Mouse (Mus musculus): ENCODE data around the gene Zfp651. TPM values are rescaled to one million over a fixed set of nuclear protein-coding genes. Genes with fewer than 3 reads are reported as not detected.

The Zfp651 gene
- polyA plus RNA-seq, 1 experiment from 2014 or later = 8.0 TPM

- Histone ChIP-seq H3K9ac (ENCODE audit: low read depth, low read length) (no peak overlapping the region), H3K9me3 (ENCODE audit: control insufficient read depth, low read length) (no peaks in the 10 kb centered on the region), H3K4me3 (ENCODE audit: low read length) (no peak overlapping the region), H3K4me1 (ENCODE audit: control insufficient read depth, insufficient read depth, low read length) (no peaks in the 10 kb centered on the region), H3K36me3 (ENCODE audit: control insufficient read depth, insufficient read depth, low read length) (peaks cover 72% of the 10 kb centered on the region), H3K27ac (ENCODE audit: low read depth, low read length) (no peak overlapping the region), H3K4me2 (replicated peaks; ENCODE audit: low read depth, low read length) (no peak overlapping the region), H3K27me3 (ENCODE audit: control insufficient read depth, insufficient read depth, low read length) (no peaks in the 10 kb centered on the region)
- 85% methylated on average over 6 of the region's 6 CpGs for WGBS
- no peak for ATAC-seq (ENCODE audit: low FRiP score, low TSS enrichment)
Measured at GRCm38 (mm10) chr9:121740490-121740889, 18.6 kb upstream of the Zfp651 start.

GRCm38 (mm10) chr9:121741168-121741567 is 18.0 kb upstream of the Zfp651 start:
- Histone ChIP-seq H3K27me3 (ENCODE audit: control insufficient read depth, insufficient read depth, low read length) (no peaks in the 10 kb centered on the region), H3K36me3 (ENCODE audit: control insufficient read depth, insufficient read depth, low read length) (peaks cover 73% of the 10 kb centered on the region), H3K4me2 (replicated peaks; ENCODE audit: low read depth, low read length) (no peak overlapping the region), H3K9ac (ENCODE audit: low read depth, low read length) (no peak overlapping the region), H3K9me3 (ENCODE audit: control insufficient read depth, low read length) (no peaks in the 10 kb centered on the region), H3K4me3 (ENCODE audit: low read length) (no peak overlapping the region), H3K27ac (ENCODE audit: low read depth, low read length) (no peak overlapping the region), H3K4me1 (ENCODE audit: control insufficient read depth, insufficient read depth, low read length) (no peaks in the 10 kb centered on the region)
- 92% methylated on average over 3 of the region's 3 CpGs for WGBS
- ATAC-seq (ENCODE audit: low FRiP score, low TSS enrichment) = no peak

GRCm38 (mm10) chr9:121744051-121744450 is 15.1 kb upstream of the Zfp651 start:
- ATAC-seq (ENCODE audit: low FRiP score, low TSS enrichment) = no peak
- 93% methylated on average over 8 of the region's 8 CpGs for WGBS
- H3K9me3 ChIP-seq (ENCODE audit: control insufficient read depth, low read length) = no peaks in the 10 kb centered on the region
- no peak overlapping the region for H3K9ac ChIP-seq (ENCODE audit: low read depth, low read length)
- H3K4me3 ChIP-seq (ENCODE audit: low read length) = no peak overlapping the region
- H3K4me2 ChIP-seq (replicated peaks; ENCODE audit: low read depth, low read length) = no peak overlapping the region
- H3K27ac ChIP-seq (ENCODE audit: low read depth, low read length) = no peak overlapping the region
- H3K36me3 ChIP-seq (ENCODE audit: control insufficient read depth, insufficient read depth, low read length) = peaks cover 88% of the 10 kb centered on the region
- no peaks in the 10 kb centered on the region for H3K4me1 ChIP-seq (ENCODE audit: control insufficient read depth, insufficient read depth, low read length)
- H3K27me3 ChIP-seq (ENCODE audit: control insufficient read depth, insufficient read depth, low read length) = no peaks in the 10 kb centered on the region

- no peaks in the 10 kb centered on the region for H3K9me3 ChIP-seq (ENCODE audit: control insufficient read depth, low read length)
- H3K27me3 ChIP-seq (ENCODE audit: control insufficient read depth, insufficient read depth, low read length) = no peaks in the 10 kb centered on the region
- H3K36me3 ChIP-seq (ENCODE audit: control insufficient read depth, insufficient read depth, low read length) = peaks cover 86% of the 10 kb centered on the region
- H3K27ac ChIP-seq (ENCODE audit: low read depth, low read length) = no peak overlapping the region
- no peak overlapping the region for H3K4me2 ChIP-seq (replicated peaks; ENCODE audit: low read depth, low read length)
- H3K4me3 ChIP-seq (ENCODE audit: low read length) = no peak overlapping the region
- WGBS = 96% methylated on average over 9 of the region's 9 CpGs
- ATAC-seq (ENCODE audit: low FRiP score, low TSS enrichment) = no peak
- H3K4me1 ChIP-seq (ENCODE audit: control insufficient read depth, insufficient read depth, low read length) = peaks cover 4% of the 10 kb centered on the region; the same call in 1 of the 2 replicates
- no peak overlapping the region for H3K9ac ChIP-seq (ENCODE audit: low read depth, low read length)
Measured at GRCm38 (mm10) chr9:121752774-121753173, 6.4 kb upstream of the Zfp651 start.

GRCm38 (mm10) chr9:121754624-121755023 is 4.5 kb upstream of the Zfp651 start:
- Histone ChIP-seq H3K4me1 (ENCODE audit: control insufficient read depth, insufficient read depth, low read length) (peaks cover 17% of the 10 kb centered on the region; the same call in 1 of the 2 replicates), H3K4me2 (replicated peaks; ENCODE audit: low read depth, low read length) (no peak overlapping the region), H3K4me3 (ENCODE audit: low read length) (no peak overlapping the region), H3K36me3 (ENCODE audit: control insufficient read depth, insufficient read depth, low read length) (peaks cover 68% of the 10 kb centered on the region), H3K27me3 (ENCODE audit: control insufficient read depth, insufficient read depth, low read length) (no peaks in the 10 kb centered on the region), H3K9me3 (ENCODE audit: control insufficient read depth, low read length) (no peaks in the 10 kb centered on the region), H3K9ac (ENCODE audit: low read depth, low read length) (no peak overlapping the region), H3K27ac (ENCODE audit: low read depth, low read length) (no peak overlapping the region)
- WGBS = 93% methylated on average over 3 of the region's 3 CpGs
- ATAC-seq (ENCODE audit: low FRiP score, low TSS enrichment) = no peak

- no peak overlapping the region for H3K4me2 ChIP-seq (replicated peaks; ENCODE audit: low read depth, low read length)
- H3K4me1 ChIP-seq (ENCODE audit: control insufficient read depth, insufficient read depth, low read length) = peaks cover 26% of the 10 kb centered on the region; the same call in 1 of the 2 replicates
- no peak overlapping the region for H3K27ac ChIP-seq (ENCODE audit: low read depth, low read length)
- no peak overlapping the region for H3K9ac ChIP-seq (ENCODE audit: low read depth, low read length)
- no peak overlapping the region for H3K4me3 ChIP-seq (ENCODE audit: low read length)
- 89% methylated on average over 3 of the region's 3 CpGs for WGBS
- H3K36me3 ChIP-seq (ENCODE audit: control insufficient read depth, insufficient read depth, low read length) = peaks cover 46% of the 10 kb centered on the region
- H3K9me3 ChIP-seq (ENCODE audit: control insufficient read depth, low read length) = no peaks in the 10 kb centered on the region
- ATAC-seq (ENCODE audit: low FRiP score, low TSS enrichment) = no peak
- H3K27me3 ChIP-seq (ENCODE audit: control insufficient read depth, insufficient read depth, low read length) = no peaks in the 10 kb centered on the region
Measured at GRCm38 (mm10) chr9:121756785-121757184, 2.3 kb upstream of the Zfp651 start.

GRCm38 (mm10) chr9:121757432-121757831 is 1.7 kb upstream of the Zfp651 start:
- 65% methylated on average over 3 of the region's 3 CpGs for WGBS
- Histone ChIP-seq H3K4me3 (ENCODE audit: low read length) (no peak overlapping the region), H3K4me2 (replicated peaks; ENCODE audit: low read depth, low read length) (no peak overlapping the region), H3K4me1 (ENCODE audit: control insufficient read depth, insufficient read depth, low read length) (peaks cover 26% of the 10 kb centered on the region; the same call in 1 of the 2 replicates), H3K27me3 (ENCODE audit: control insufficient read depth, insufficient read depth, low read length) (no peaks in the 10 kb centered on the region), H3K36me3 (ENCODE audit: control insufficient read depth, insufficient read depth, low read length) (peaks cover 40% of the 10 kb centered on the region), H3K9ac (ENCODE audit: low read depth, low read length) (no peak overlapping the region), H3K9me3 (ENCODE audit: control insufficient read depth, low read length) (no peaks in the 10 kb centered on the region), H3K27ac (ENCODE audit: low read depth, low read length) (no peak overlapping the region)
- no peak for ATAC-seq (ENCODE audit: low FRiP score, low TSS enrichment)

- H3K9ac ChIP-seq (ENCODE audit: low read depth, low read length) = 0 out of 2 replicates have a peak overlapping the region, but pooled peaks have one; percentile 92
- no peak for ATAC-seq (ENCODE audit: low FRiP score, low TSS enrichment)
- H3K4me1 ChIP-seq (ENCODE audit: control insufficient read depth, insufficient read depth, low read length) = peaks cover 26% of the 10 kb centered on the region; the same call in 1 of the 2 replicates
- no peaks in the 10 kb centered on the region for H3K9me3 ChIP-seq (ENCODE audit: control insufficient read depth, low read length)
- no peaks in the 10 kb centered on the region for H3K27me3 ChIP-seq (ENCODE audit: control insufficient read depth, insufficient read depth, low read length)
- 47% methylated on average over 10 of the region's 10 CpGs for WGBS
- H3K27ac ChIP-seq (ENCODE audit: low read depth, low read length) = no peak overlapping the region
- H3K4me2 ChIP-seq (replicated peaks; ENCODE audit: low read depth, low read length) = peak overlapping the region; percentile 94
- peak overlapping the region; percentile 86 for H3K4me3 ChIP-seq (ENCODE audit: low read length)
- peaks cover 42% of the 10 kb centered on the region for H3K36me3 ChIP-seq (ENCODE audit: control insufficient read depth, insufficient read depth, low read length)
Measured at GRCm38 (mm10) chr9:121757835-121758814, 1.0 kb upstream of the Zfp651 start.
